Mouse (Mus musculus): ENCODE data around the gene Pawr.
"Not testable (repeated sequence)": the region's sequence is repeated elsewhere in the genome, so short reads cannot be mapped to it uniquely, and the experiment has no call there.

Pawr gene

GRCm38 (mm10) chr10:108314396-108314795 is 17.5 kb upstream of the Pawr start:
- DNase-seq (ENCODE audit: low spot score) = no peak

- DNase-seq (ENCODE audit: low spot score) = no peak
These were observed 16.7 kb upstream of the Pawr start for GRCm38 (mm10) chr10:108315236-108315635.

GRCm38 (mm10) chr10:108328356-108328755 is 3.6 kb upstream of the Pawr start:
- DNase-seq (ENCODE audit: low spot score) = no peak

GRCm38 (mm10) chr10:108328983-108329382 is 2.9 kb upstream of the Pawr start:
- DNase-seq (ENCODE audit: low spot score) = no peak

DNA sequence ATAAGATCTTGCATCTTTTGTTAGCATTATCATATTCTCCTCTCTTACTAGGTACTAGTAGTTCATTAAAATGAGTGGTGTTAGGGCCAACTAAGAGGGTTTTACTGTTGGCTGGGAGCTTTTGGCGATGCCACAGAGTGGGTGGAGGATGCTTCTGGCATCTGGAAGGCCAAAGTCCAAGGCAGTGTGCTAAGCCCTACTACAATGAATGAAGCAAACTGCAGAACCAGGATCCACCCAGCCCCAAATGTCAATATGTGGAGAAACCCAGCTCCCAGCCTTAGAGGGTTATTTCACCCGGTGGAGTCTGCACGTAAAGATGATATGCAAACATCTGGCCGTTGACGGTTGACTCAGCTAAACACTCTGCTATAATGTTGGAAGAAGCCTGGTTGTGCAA is 2.1 kb upstream of the Pawr start:
- no peak for DNase-seq (ENCODE audit: low spot score)

DNA sequence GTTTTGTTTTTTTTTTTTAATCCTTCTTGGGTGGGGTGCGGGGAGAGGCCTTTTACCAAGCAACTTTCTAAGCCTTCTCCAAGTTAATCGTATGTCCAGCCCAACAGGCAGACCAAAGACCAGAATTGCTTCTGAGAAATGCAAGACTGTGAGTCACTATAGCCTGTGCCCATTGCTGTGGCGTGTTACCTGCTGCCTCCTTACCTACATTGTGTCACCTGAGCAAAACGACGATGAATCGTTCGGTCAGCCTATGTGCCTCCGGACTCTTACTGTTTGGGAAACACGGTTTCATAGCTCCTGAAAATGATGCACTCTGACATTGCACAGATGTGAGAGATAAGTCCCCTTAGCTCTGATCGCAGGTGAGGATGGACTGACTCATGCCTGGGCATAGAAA is 957 bp upstream of the Pawr start:
- peak; percentile 38 for DNase-seq (ENCODE audit: low spot score)

GRCm38 (mm10) chr10:108332571-108333541 is 935 bp downstream of the Pawr start:
- peak; percentile 73 for DNase-seq (ENCODE audit: low spot score)

- DNase-seq (ENCODE audit: low spot score) = no peak
These were observed 1.7 kb downstream of the Pawr start for GRCm38 (mm10) chr10:108333642-108334041.

GRCm38 (mm10) chr10:108334096-108334495 is 2.2 kb downstream of the Pawr start:
- DNase-seq (ENCODE audit: low spot score) = no peak

DNA sequence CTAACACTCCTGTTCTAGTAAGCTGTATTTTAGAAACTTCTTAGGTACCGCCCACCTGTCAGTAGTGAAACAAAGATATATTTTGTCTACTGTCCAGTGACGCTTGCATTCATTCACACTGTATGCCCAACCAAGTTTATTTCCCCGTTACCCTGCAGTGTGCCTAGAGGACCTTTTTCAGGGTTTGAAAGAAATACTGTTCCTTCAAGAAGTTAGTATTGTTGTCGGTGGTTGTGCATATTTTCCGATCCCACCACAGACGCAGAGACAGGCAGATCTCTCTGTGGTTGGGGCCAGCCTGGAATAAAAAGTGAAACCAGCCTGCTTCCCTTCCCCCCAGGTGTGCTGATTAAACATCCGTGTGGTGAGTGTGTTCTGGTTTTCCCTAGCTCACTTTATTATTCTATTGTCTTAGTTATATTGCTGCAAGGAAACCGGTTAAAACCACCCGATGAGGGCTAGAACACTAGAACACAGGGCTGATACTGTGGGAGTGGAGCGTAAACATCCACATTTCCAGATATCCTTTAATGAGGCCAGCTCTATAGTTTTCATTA is 3.9 kb downstream of the Pawr start:
- no peak for DNase-seq (ENCODE audit: low spot score)

- DNase-seq (ENCODE audit: low spot score) = no peak
These were observed 4.7 kb downstream of the Pawr start for GRCm38 (mm10) chr10:108336581-108336980.

DNA sequence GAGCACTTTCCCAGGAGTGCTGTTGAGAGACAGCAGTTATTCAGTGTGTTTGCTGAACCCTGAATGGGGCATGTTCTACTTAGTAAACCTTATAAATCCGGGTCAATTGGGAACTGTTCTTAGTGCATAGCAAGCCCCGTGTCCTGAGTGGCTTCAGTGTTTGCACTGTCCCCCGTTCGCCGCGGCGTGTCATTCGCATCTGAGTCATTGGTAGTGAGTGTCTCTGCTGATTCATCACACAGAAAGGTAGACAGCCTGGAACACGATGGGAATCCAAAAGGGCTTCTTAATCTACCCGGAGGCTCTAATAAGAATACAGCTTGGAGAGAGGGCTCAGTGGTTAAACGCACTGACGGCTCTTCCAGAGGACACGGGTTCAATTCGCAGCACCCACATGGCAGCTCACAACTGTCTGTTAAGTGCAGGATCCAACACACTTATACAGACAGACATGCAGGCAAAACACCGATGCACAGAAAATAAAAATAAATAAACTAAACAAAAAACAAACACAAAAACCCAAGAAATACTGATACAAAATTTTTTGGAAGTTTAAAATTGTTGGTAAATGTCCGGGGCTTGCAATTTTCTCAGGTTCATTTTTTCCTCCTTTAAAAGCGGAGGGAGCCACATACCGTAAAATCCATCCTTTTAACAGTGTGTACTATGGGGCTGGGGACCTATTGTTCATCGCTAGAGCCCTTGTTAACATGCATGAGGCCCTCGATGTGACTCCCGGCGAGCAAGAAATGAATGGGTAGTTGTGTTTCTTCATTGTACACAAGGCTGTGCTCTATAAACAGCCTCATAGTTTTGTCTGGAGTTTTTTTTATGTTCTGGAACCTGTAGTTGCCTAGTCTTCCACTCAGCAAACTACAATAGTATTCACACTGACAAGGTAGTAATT is 6.4 kb downstream of the Pawr start:
- DNase-seq (ENCODE audit: low spot score) = no peak

- no peak for DNase-seq (ENCODE audit: low spot score)
These were observed 7.2 kb downstream of the Pawr start for GRCm38 (mm10) chr10:108339118-108339517.

GRCm38 (mm10) chr10:108339872-108340271 is 8.0 kb downstream of the Pawr start:
- DNase-seq (ENCODE audit: low spot score) = no peak

GRCm38 (mm10) chr10:108343734-108344133 is 11.8 kb downstream of the Pawr start:
- DNase-seq (ENCODE audit: low spot score) = no peak

GRCm38 (mm10) chr10:108345123-108345522 is 13.2 kb downstream of the Pawr start:
- no peak for DNase-seq (ENCODE audit: low spot score)

GRCm38 (mm10) chr10:108346301-108346700 is 14.4 kb downstream of the Pawr start:
- DNase-seq (ENCODE audit: low spot score) = not testable (repeated sequence)

DNA sequence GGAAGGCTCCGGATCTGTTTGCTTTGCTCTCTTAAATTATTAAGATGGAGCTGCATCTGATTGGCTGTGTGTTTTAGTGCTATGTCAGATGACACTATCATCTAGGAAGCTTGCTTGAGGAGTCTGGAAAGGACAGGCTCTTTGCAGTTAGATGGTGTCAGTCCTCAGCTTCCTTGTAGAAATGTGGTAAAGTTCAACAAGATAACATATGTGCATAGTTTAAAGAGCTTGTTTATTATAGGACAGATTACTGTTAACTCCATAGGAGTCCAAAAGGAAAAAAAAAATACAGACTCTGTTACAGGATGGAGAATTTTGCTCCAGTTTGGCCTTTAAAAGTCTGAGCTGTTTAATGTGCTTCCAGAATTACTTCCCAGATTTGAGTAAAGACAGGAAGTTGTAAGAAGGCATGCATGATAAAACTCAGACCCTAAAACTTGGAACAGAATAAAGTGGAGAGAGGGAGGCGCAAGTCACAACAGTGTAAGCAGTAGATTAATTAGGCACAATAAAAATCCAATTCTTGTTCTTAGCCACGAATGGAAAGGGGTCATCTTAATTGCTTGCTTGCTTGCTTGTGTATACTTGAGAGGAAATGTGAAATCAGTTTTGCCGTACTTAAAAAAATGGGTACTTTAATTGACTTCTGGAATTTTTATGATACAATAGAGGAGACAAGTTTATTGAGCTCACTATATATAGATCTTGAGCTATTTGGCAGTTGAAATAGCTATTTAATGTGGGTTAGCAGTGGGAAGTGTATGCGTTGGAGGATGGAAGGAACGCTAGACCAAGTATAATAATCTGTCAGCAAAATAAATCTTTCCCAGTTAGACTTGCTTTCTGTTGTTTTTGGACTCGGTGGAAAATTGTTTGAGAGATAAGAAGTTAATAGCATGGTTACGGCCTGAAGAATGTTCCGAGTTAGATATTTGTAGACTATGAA is 18.5 kb downstream of the Pawr start:
- DNase-seq (ENCODE audit: low spot score) = no peak

- DNase-seq (ENCODE audit: low spot score) = no peak
These were observed 21.0 kb downstream of the Pawr start for GRCm38 (mm10) chr10:108352944-108353343.

DNA sequence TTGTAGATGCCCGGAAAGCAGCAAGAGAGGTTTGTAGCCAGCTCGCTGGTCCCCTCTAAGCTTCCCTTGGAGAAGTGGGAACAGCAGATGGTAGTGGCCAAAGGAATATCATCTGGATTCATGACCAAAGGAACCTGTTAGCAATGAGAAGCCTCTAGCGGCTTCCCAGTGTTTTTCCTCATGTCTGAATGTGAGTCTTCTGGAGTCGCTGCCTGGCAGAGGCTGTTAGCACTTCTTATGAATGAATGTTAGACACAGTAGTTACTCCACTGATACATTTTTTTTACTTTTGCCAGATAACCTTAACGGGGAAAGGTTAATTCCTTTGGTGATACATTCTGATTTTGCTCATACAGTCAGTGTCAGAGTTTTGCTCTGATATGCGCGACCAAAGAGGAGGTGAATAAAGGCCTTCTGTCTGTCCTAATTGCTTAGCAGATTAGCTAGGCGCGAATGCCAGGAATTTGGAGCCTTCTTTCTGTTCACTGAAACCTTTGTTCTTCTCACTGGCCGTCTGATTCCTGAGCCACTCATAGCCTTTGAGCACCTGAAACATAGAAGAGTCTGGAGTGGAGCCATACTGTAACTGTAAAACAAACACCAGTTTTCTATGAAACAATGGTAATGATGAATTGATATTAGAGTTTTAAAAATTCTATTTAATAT is 22.9 kb downstream of the Pawr start:
- no peak for DNase-seq (ENCODE audit: low spot score)

DNA sequence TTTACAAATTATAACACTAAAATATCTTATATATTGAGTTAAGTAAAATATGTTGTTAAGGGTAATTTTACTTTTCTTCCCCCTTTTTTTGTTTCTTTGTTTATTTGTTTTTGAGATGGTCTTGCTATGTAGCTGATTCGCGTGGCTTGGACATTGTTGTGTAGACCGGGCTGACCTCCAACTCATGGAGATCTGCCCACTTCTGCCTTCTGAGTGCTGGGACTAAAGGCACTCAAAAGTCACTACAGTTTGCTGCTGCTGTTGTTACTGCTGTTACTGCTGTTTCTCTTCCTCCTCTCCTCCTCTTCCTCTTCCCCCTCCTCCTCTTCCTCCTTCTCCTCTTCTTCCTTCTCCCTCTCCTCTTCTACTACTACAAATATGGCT is 23.5 kb downstream of the Pawr start:
- DNase-seq (ENCODE audit: low spot score) = no peak
